Mouse (Mus musculus) midbrain, postnatal 0 days (tissue): ENCODE measurements around the gene Prr5. TPM values are rescaled to one million over a fixed set of nuclear protein-coding genes. Genes with fewer than 3 reads are reported as not detected.

Experiments
- ATAC-seq: fragments of 200-750 bp; cut with Nextera tagmentation; 2 replicates; pipeline ENCODE4 v1.8.0; 2017; ENCODE audit warnings: moderate number of reproducible peaks, mild to moderate bottlenecking, moderate TSS enrichment, moderate library complexity; ENCODE audit not compliant: low FRiP score
- DNase-seq: peaks from one replicate; pipeline ENCODE4 v3.0.0-alpha.2; 2015; ENCODE audit warnings: low spot score
- H3K27ac ChIP-seq: fragments of 300-500 bp; sonication (generic); 2 replicates; pipeline ENCODE4 v1.5.1; 2014; ENCODE audit warnings: low read depth, mild to moderate bottlenecking, low read length, mixed read lengths
- H3K27me3 ChIP-seq: fragments of 300-500 bp; sonication (generic); 2 replicates; pipeline ENCODE4 v1.6.1; 2014; ENCODE audit warnings: low read length, control low read depth, mixed read lengths; ENCODE audit not compliant: insufficient read depth
- H3K36me3 ChIP-seq: fragments of 300-500 bp; sonication (generic); 2 replicates; pipeline ENCODE4 v1.6.1; 2014; ENCODE audit warnings: low read length, control low read depth, mixed read lengths; ENCODE audit not compliant: insufficient read depth
- H3K4me1 ChIP-seq: fragments of 300-500 bp; sonication (generic); 2 replicates; pipeline ENCODE4 v1.6.1; 2014; ENCODE audit warnings: mild to moderate bottlenecking, control low read depth, antibody characterized with exemption, low read length, mixed read lengths; ENCODE audit not compliant: insufficient read depth
- H3K4me2 ChIP-seq: fragments of 300-500 bp; sonication (generic); 2 replicates; pipeline ENCODE4 v1.6.1; 2014; ENCODE audit warnings: low read depth, mild to moderate bottlenecking, low read length, mixed read lengths; ENCODE audit not compliant: poor library complexity, severe bottlenecking
- H3K4me3 ChIP-seq: fragments of 300-500 bp; sonication (generic); 2 replicates; pipeline ENCODE4 v1.5.1; 2014; ENCODE audit warnings: low read depth, mild to moderate bottlenecking, low read length, moderate library complexity
- H3K9ac ChIP-seq: fragments of 300-500 bp; sonication (generic); replicated peaks from 2 replicates; pipeline ENCODE4 v1.6.1; 2014; ENCODE audit warnings: mild to moderate bottlenecking, low read length, moderate library complexity, mixed read lengths; ENCODE audit not compliant: poor library complexity, severe bottlenecking
- H3K9me3 ChIP-seq: fragments of 300-500 bp; sonication (generic); 2 replicates; pipeline ENCODE4 v1.6.1; 2016; ENCODE audit warnings: low read length, control low read depth
- CTCF ChIP-seq: IDR thresholded peaks from 2 replicates; pipeline ENCODE4 v1.5.1; 2016; ENCODE audit warnings: antibody characterized with exemption, mild to moderate bottlenecking
- WGBS: fragments of 180-500 bp; shearing (Covaris S2); extraction: QIAGEN DNeasy Blood & Tissue Kit; methylation state at CpG from one replicate; pipeline ENCODE4 v1.1.7; 2014; 5-methylcytosine and 5-hydroxymethylcytosine counted together
- polyA plus RNA-seq: library from polyadenylated mRNA; unstranded; fragments of >200 nt; fragmentation: Nextera tagmentation; extraction: Ambion mirVana; gene quantifications from 2 replicates; pipeline ENCODE4 v1.2.1, GENCODE M21; 2015
- total RNA-seq: library from RNA; depleted of rRNA; stranded (reverse); fragments of >200 nt; gene quantifications from 2 replicates; pipeline ENCODE4 v1.2.3, GENCODE M21; 2014

The Prr5 gene
- total and polyA plus RNA-seq, 2 experiments from 2014 or later = 33.4 to 37.8 TPM

DNA sequence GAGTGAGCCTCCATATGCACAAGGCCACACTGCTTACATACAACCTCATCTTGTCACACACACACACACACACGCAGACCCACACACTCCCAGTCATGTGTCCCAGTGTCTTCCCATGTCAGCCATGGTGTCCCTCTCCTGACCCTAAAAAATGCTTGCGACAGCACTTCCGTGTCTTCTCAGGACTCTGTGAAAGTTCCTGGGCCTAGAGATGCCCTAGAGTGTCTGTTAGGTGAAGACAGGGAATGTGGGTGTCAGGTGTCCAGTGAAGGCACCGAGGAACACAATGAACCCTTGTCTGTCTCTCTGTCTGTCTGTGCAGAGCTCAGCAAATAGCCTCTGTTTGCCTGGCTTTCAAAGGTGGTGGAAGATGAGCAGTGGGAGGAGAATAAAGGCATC lies 1.2 kb downstream of the Prr5 start:
- Histone ChIP-seq H3K4me2 (no peak overlapping the region), H3K4me1 (0 out of 2 replicates have a peak, but pooled peaks cover 2% of the 10 kb centered on the region), H3K27ac (peak overlapping the region; percentile 43; the same call in 1 of the 2 replicates), H3K36me3 (no peaks in the 10 kb centered on the region), H3K4me3 (no peak overlapping the region), H3K9ac (no peak overlapping the region), H3K27me3 (no peaks in the 10 kb centered on the region), H3K9me3 (no peaks in the 10 kb centered on the region)
- WGBS = 88% methylated on average over 4 of the region's 4 CpGs
- no peak for TF ChIP-seq CTCF
- no peak for DNase-seq
- ATAC-seq = no peak

DNA sequence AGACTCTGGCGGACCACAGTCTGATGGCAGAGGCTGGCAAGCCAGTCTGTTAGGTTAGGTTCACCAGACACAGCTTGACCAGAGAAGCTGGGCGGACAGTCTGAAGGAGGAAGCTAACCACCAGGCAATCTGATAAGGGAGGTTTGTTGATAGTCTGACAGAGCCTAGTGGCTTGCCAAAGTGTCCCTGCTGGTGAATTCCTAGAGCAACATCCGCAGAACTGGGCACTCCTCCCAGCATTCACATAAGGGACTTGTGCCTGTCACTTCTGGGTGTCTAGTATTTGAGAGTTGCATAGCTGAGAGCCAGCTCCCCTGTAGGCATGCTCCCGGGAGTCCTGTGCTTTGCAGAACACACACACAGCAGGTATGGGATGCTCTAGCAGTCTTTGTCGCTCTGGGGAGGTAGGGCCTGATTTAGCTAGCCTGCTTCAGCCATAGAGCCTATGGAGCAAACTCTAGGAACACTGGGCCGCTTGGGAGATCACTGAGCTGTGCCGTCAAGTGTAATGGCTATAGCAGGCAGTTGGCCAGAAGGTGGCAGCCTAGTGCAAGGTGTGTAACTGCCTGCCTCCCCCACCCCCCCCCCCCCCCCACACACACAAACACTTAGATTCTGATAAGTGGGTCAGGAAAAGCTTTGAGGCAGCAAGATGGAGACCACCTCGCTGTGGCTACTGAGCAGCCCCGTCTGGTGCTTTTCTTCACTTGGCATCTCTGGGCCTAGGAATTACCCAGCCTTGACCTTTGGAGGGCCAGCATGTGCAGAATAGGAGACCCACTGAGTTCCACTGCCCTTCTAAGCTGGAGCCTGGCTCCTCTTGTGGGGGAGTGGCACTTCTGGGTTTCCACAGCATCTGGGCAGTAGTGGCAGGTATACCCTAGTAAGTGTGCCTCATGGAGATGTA lies 2.2 kb downstream of the Prr5 start:
- ATAC-seq (no peak), DNase-seq (peak; percentile 71)
- H3K9me3 ChIP-seq = no peaks in the 10 kb centered on the region
- H3K4me1 ChIP-seq = 0 out of 2 replicates have a peak, but pooled peaks cover 2% of the 10 kb centered on the region
- H3K4me2 ChIP-seq = no peak overlapping the region
- H3K27me3 ChIP-seq = no peaks in the 10 kb centered on the region
- H3K9ac ChIP-seq = no peak overlapping the region
- no peak overlapping the region for H3K27ac ChIP-seq
- no peak overlapping the region for H3K4me3 ChIP-seq
- H3K36me3 ChIP-seq = no peaks in the 10 kb centered on the region
- peak; percentile 46 for TF ChIP-seq CTCF
- 47% methylated on average over 9 of the region's 9 CpGs for WGBS

DNA sequence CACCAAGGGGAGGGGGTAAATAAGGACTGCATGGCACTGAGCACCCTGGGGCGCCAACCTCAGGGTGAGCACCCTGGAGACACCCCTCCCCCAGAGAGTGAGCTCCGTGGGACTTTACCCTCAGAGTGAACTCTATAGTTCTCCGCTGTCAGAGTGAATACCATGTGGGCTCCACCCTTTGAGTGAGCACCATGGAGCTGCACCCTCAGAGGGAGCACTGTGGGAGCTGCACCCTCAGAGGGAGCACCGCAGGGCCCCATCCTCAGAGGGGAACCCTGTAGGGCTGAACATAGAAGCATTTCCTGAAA lies 2.8 kb downstream of the Prr5 start:
- Histone ChIP-seq H3K4me3 (no peak overlapping the region), H3K9ac (no peak overlapping the region), H3K36me3 (no peaks in the 10 kb centered on the region), H3K4me1 (0 out of 2 replicates have a peak, but pooled peaks cover 2% of the 10 kb centered on the region), H3K9me3 (no peaks in the 10 kb centered on the region), H3K27me3 (no peaks in the 10 kb centered on the region), H3K4me2 (no peak overlapping the region), H3K27ac (no peak overlapping the region)
- DNase-seq = no peak
- TF ChIP-seq CTCF = no peak
- ATAC-seq = no peak
- 79% methylated on average over 4 of the region's 4 CpGs for WGBS

DNA sequence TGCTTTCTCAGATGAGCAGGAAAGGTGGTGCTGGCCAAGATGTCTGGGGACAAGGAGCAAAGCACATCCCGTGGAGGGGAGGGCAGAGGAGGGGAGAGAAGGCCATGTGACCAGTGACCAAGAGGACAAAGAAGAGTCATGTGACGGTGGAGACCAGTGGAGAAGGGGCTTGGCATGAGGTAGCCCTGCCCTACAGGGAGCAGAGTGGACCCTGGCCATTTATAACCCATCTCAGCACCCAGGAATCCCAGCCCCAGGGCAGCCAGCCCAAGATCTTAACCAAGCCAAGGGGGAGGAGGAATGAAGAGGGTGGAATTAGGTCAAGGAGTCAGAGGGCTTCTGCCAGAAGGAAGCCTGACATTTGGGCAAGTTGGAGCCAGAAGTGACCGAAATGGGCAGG lies 3.2 kb downstream of the Prr5 start:
- Histone ChIP-seq H3K9me3 (no peaks in the 10 kb centered on the region), H3K27ac (no peak overlapping the region), H3K36me3 (no peaks in the 10 kb centered on the region), H3K27me3 (no peaks in the 10 kb centered on the region), H3K4me1 (0 out of 2 replicates have a peak, but pooled peaks cover 2% of the 10 kb centered on the region), H3K4me2 (no peak overlapping the region), H3K4me3 (no peak overlapping the region), H3K9ac (no peak overlapping the region)
- 69% methylated on average over 3 of the region's 3 CpGs for WGBS
- DNase-seq (no peak), ATAC-seq (no peak)
- TF ChIP-seq CTCF = no peak

DNA sequence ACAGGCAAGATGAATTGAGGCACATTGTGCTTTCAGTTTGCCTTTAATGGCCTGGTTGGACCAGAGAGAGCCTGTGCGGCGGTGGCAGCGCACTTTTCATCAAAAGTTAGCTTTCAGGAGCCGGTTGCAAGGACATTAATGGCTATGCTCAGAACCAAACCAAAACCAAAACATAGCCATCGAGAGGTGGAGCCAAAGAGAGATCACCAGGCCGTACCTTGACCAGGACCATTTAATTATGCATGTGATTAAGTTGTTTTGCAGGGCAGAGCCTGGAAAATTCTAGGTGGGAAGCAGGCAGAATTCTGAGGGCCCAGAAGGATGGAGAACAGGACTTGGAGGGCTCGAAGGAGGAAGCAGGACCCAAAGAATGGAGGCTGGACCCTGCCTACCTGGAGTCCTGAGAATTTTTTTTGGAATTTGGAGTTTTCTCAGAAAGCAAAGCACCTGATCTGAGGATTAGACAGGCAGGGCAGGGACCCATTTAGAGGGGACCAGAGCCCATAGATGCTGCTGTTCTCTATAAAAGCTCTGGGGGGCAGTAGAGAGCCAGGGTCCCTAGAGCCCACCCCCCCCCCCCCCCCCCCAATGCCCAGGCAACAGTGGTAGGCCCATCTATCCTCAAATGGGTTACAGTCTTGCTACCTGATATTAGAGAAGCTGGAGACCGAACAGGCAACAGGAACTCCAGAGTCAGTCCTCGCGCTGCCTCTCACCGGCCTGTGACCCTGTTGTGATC lies 5.1 kb downstream of the Prr5 start:
- ATAC-seq = no peak
- no peak overlapping the region; the same call in 1 of the 2 replicates for H3K27ac ChIP-seq

DNA sequence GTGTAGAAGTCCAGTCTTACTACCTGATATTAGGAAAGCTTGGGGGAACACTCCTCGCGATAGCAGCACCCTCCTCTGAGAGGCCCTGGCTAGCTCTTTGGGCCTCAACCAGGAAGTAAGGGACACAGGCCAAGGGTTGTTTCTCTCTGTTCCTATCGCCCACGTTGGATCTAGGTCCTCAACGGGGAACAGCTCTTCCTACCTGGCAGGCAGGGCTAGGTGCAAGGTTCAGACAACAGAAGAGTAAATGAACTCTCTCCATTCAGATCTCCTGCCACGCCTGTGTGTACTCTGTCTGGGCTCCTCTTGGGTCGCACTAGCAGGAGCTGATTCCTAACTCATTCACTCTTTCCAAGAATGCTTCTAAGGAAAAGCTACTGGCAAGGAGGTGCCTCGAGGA lies 5.9 kb downstream of the Prr5 start:
- H3K4me2 ChIP-seq = no peak overlapping the region
- no peaks in the 10 kb centered on the region for H3K36me3 ChIP-seq
- H3K27me3 ChIP-seq = peaks cover 7% of the 10 kb centered on the region
- no peak overlapping the region for H3K4me3 ChIP-seq
- no peak overlapping the region for H3K27ac ChIP-seq
- ATAC-seq = no peak
- H3K9me3 ChIP-seq = no peaks in the 10 kb centered on the region
- 76% methylated on average over 8 of the region's 8 CpGs for WGBS
- no peak for TF ChIP-seq CTCF
- H3K4me1 ChIP-seq = 0 out of 2 replicates have a peak, but pooled peaks cover under 1% of the 10 kb centered on the region
- no peak for DNase-seq
- H3K9ac ChIP-seq = no peak overlapping the region

More for the DNA sequence above, 5.1 kb downstream of the Prr5 start:
- no peak overlapping the region for H3K9ac ChIP-seq
- TF ChIP-seq CTCF = peak; percentile 26
- H3K27me3 ChIP-seq = no peaks in the 10 kb centered on the region
- H3K4me3 ChIP-seq = no peak overlapping the region
- no peak for DNase-seq
- H3K4me1 ChIP-seq = no peaks in the 10 kb centered on the region
- H3K9me3 ChIP-seq = no peaks in the 10 kb centered on the region
- no peak overlapping the region for H3K4me2 ChIP-seq
- 80% methylated on average over 11 of the region's 11 CpGs for WGBS
- H3K36me3 ChIP-seq = no peaks in the 10 kb centered on the region
